Mouse (Mus musculus) limb, embryonic 15.5 days (tissue): ENCODE measurements around the gene Rcsd1. TPM values are rescaled to one million over a fixed set of nuclear protein-coding genes. Genes with fewer than 3 reads are reported as not detected.

Experiments used
- ATAC-seq: fragments of 200-750 bp; cut with Nextera tagmentation; 2 replicates; pipeline ENCODE4 v1.8.0; 2017; ENCODE audit warnings: low read depth, moderate TSS enrichment; ENCODE audit not compliant: insufficient number of reproducible peaks, low FRiP score, low TSS enrichment
- H3K27ac ChIP-seq: fragments of 300-500 bp; sonication (generic); 2 replicates; pipeline ENCODE4 v1.5.1; 2015; ENCODE audit warnings: moderate library complexity, mild to moderate bottlenecking, inconsistent platforms
- H3K27me3 ChIP-seq: fragments of 300-500 bp; sonication (generic); 2 replicates; pipeline ENCODE4 v1.6.1; 2015; ENCODE audit warnings: inconsistent platforms
- H3K36me3 ChIP-seq: fragments of 300-500 bp; sonication (generic); 2 replicates; pipeline ENCODE4 v1.6.1; 2015; ENCODE audit warnings: inconsistent platforms
- H3K4me1 ChIP-seq: fragments of 300-500 bp; sonication (generic); 2 replicates; pipeline ENCODE4 v1.6.1; 2015; ENCODE audit warnings: inconsistent platforms
- H3K4me2 ChIP-seq: fragments of 300-500 bp; sonication (generic); 2 replicates; pipeline ENCODE4 v1.6.1; 2015; ENCODE audit warnings: mild to moderate bottlenecking, inconsistent platforms
- H3K4me3 ChIP-seq: fragments of 300-500 bp; sonication (generic); 2 replicates; pipeline ENCODE4 v1.5.1; 2015; ENCODE audit warnings: mild to moderate bottlenecking, inconsistent platforms
- H3K9ac ChIP-seq: fragments of 300-500 bp; sonication (generic); 2 replicates; pipeline ENCODE4 v1.6.1; 2015; ENCODE audit warnings: inconsistent platforms
- H3K9me3 ChIP-seq: fragments of 300-500 bp; sonication (generic); 2 replicates; pipeline ENCODE4 v1.6.1; 2016; ENCODE audit warnings: inconsistent platforms
- WGBS: fragments of 180-500 bp; shearing (Covaris S2); methylation state at CpG from one replicate; pipeline ENCODE4 v1.1.7; 2015; 5-methylcytosine and 5-hydroxymethylcytosine counted together
- polyA plus RNA-seq: library from polyadenylated mRNA; unstranded; fragments of >200 nt; fragmentation: Nextera tagmentation; extraction: Ambion mirVana; gene quantifications from 2 replicates; pipeline ENCODE4 v1.2.1, GENCODE M21; 2015

Gene Rcsd1
- polyA plus RNA-seq, 1 experiment from 2014 or later = 17.5 TPM

- no peaks in the 10 kb centered on the region for H3K9me3 ChIP-seq
- H3K9ac ChIP-seq = no peak overlapping the region
- no peak overlapping the region for H3K4me2 ChIP-seq
- WGBS = 35% methylated on average over 7 of the region's 7 CpGs
- H3K4me1 ChIP-seq = peaks cover 23% of the 10 kb centered on the region
- no peak overlapping the region for H3K27ac ChIP-seq
- no peaks in the 10 kb centered on the region for H3K27me3 ChIP-seq
- H3K36me3 ChIP-seq = no peaks in the 10 kb centered on the region
- H3K4me3 ChIP-seq = no peak overlapping the region
- no peak for ATAC-seq
Measured at GRCm38 (mm10) chr1:165700376-165700815, 9.2 kb downstream of the Rcsd1 start.

- no peak for ATAC-seq
- Histone ChIP-seq H3K9ac (no peak overlapping the region), H3K4me3 (no peak overlapping the region), H3K4me1 (peaks cover 33% of the 10 kb centered on the region), H3K27ac (no peak overlapping the region), H3K27me3 (no peaks in the 10 kb centered on the region), H3K9me3 (no peaks in the 10 kb centered on the region), H3K4me2 (no peak overlapping the region), H3K36me3 (no peaks in the 10 kb centered on the region)
- 66% methylated on average over 8 of the region's 8 CpGs for WGBS
Measured at GRCm38 (mm10) chr1:165697701-165698100, 11.9 kb downstream of the Rcsd1 start.

GRCm38 (mm10) chr1:165696870-165697269 is 12.7 kb downstream of the Rcsd1 start:
- Histone ChIP-seq H3K4me1 (peaks cover 27% of the 10 kb centered on the region), H3K9ac (no peak overlapping the region), H3K4me2 (no peak overlapping the region), H3K27ac (no peak overlapping the region), H3K9me3 (no peaks in the 10 kb centered on the region), H3K4me3 (no peak overlapping the region), H3K36me3 (no peaks in the 10 kb centered on the region), H3K27me3 (no peaks in the 10 kb centered on the region)
- WGBS = 75% methylated on average over 7 of the region's 7 CpGs
- ATAC-seq = no peak

GRCm38 (mm10) chr1:165696040-165696439 is 13.5 kb downstream of the Rcsd1 start:
- no peak overlapping the region for H3K27ac ChIP-seq
- no peak overlapping the region for H3K4me3 ChIP-seq
- no peak overlapping the region for H3K4me2 ChIP-seq
- H3K9ac ChIP-seq = no peak overlapping the region
- peaks cover 28% of the 10 kb centered on the region for H3K4me1 ChIP-seq
- H3K36me3 ChIP-seq = no peaks in the 10 kb centered on the region
- WGBS = 74% methylated on average over 5 of the region's 5 CpGs
- no peaks in the 10 kb centered on the region for H3K27me3 ChIP-seq
- ATAC-seq = no peak
- H3K9me3 ChIP-seq = no peaks in the 10 kb centered on the region

GRCm38 (mm10) chr1:165695392-165696014 is 14.1 kb downstream of the Rcsd1 start:
- H3K4me2 ChIP-seq = no peak overlapping the region
- no peak for ATAC-seq
- no peak overlapping the region for H3K27ac ChIP-seq
- H3K27me3 ChIP-seq = no peaks in the 10 kb centered on the region
- H3K4me1 ChIP-seq = peaks cover 26% of the 10 kb centered on the region
- no peaks in the 10 kb centered on the region for H3K36me3 ChIP-seq
- no peak overlapping the region for H3K4me3 ChIP-seq
- no peaks in the 10 kb centered on the region for H3K9me3 ChIP-seq
- no peak overlapping the region for H3K9ac ChIP-seq

- Histone ChIP-seq H3K27ac (no peak overlapping the region), H3K27me3 (no peaks in the 10 kb centered on the region), H3K4me1 (peaks cover 22% of the 10 kb centered on the region; the same call in 1 of the 2 replicates), H3K4me3 (no peak overlapping the region), H3K4me2 (no peak overlapping the region), H3K9ac (no peak overlapping the region), H3K9me3 (no peaks in the 10 kb centered on the region), H3K36me3 (no peaks in the 10 kb centered on the region)
- WGBS = 34% methylated on average over 7 of the region's 7 CpGs
- ATAC-seq = no peak
Measured at GRCm38 (mm10) chr1:165693856-165694255, 15.7 kb downstream of the Rcsd1 start.

- Histone ChIP-seq H3K27ac (no peak overlapping the region), H3K4me3 (no peak overlapping the region), H3K9ac (no peak overlapping the region), H3K36me3 (no peaks in the 10 kb centered on the region), H3K4me2 (no peak overlapping the region), H3K27me3 (no peaks in the 10 kb centered on the region), H3K9me3 (no peaks in the 10 kb centered on the region), H3K4me1 (peaks cover 29% of the 10 kb centered on the region; the same call in 1 of the 2 replicates)
- no peak for ATAC-seq
- WGBS = 20% methylated on average over 3 of the region's 3 CpGs
Measured at GRCm38 (mm10) chr1:165691516-165691915, 18.0 kb downstream of the Rcsd1 start.

GRCm38 (mm10) chr1:165689845-165690244 is 19.7 kb downstream of the Rcsd1 start:
- no peaks in the 10 kb centered on the region for H3K36me3 ChIP-seq
- H3K4me1 ChIP-seq = peaks cover 29% of the 10 kb centered on the region; the same call in 1 of the 2 replicates
- no peak overlapping the region for H3K27ac ChIP-seq
- no peak overlapping the region for H3K4me2 ChIP-seq
- H3K27me3 ChIP-seq = no peaks in the 10 kb centered on the region
- H3K9ac ChIP-seq = no peak overlapping the region
- WGBS = 63% methylated on average over 5 of the region's 5 CpGs
- no peak for ATAC-seq
- no peak overlapping the region for H3K4me3 ChIP-seq
- H3K9me3 ChIP-seq = no peaks in the 10 kb centered on the region

- Histone ChIP-seq H3K27me3 (no peaks in the 10 kb centered on the region), H3K27ac (no peak overlapping the region), H3K36me3 (no peaks in the 10 kb centered on the region), H3K9me3 (no peaks in the 10 kb centered on the region), H3K4me3 (no peak overlapping the region), H3K4me1 (peaks cover 16% of the 10 kb centered on the region; the same call in 1 of the 2 replicates), H3K9ac (no peak overlapping the region), H3K4me2 (no peak overlapping the region)
- 88% methylated on average over 2 of the region's 2 CpGs for WGBS
- ATAC-seq = no peak
Measured at GRCm38 (mm10) chr1:165687861-165688260, 21.7 kb downstream of the Rcsd1 start.

GRCm38 (mm10) chr1:165686963-165687362 is 22.6 kb downstream of the Rcsd1 start:
- H3K4me3 ChIP-seq = no peak overlapping the region
- ATAC-seq = no peak
- H3K4me1 ChIP-seq = peaks cover 19% of the 10 kb centered on the region; the same call in 1 of the 2 replicates
- H3K36me3 ChIP-seq = no peaks in the 10 kb centered on the region
- WGBS = 50% methylated on average over 8 of the region's 8 CpGs
- no peaks in the 10 kb centered on the region for H3K9me3 ChIP-seq
- no peak overlapping the region for H3K9ac ChIP-seq
- H3K4me2 ChIP-seq = no peak overlapping the region
- no peaks in the 10 kb centered on the region for H3K27me3 ChIP-seq
- no peak overlapping the region for H3K27ac ChIP-seq

- H3K36me3 ChIP-seq = no peaks in the 10 kb centered on the region
- no peak overlapping the region for H3K4me3 ChIP-seq
- WGBS = 51% methylated on average over 6 of the region's 6 CpGs
- no peak overlapping the region for H3K4me2 ChIP-seq
- peaks cover 15% of the 10 kb centered on the region; the same call in 1 of the 2 replicates for H3K4me1 ChIP-seq
- H3K9ac ChIP-seq = no peak overlapping the region
- no peak overlapping the region for H3K27ac ChIP-seq
- H3K27me3 ChIP-seq = no peaks in the 10 kb centered on the region
- ATAC-seq = no peak
- H3K9me3 ChIP-seq = no peaks in the 10 kb centered on the region
Measured at GRCm38 (mm10) chr1:165686349-165686748, 23.2 kb downstream of the Rcsd1 start.

GRCm38 (mm10) chr1:165684261-165685203 is 25.0 kb downstream of the Rcsd1 start:
- peaks cover 17% of the 10 kb centered on the region; the same call in 1 of the 2 replicates for H3K4me1 ChIP-seq

More at GRCm38 (mm10) chr1:165684261-165685203, 25.0 kb downstream of the Rcsd1 start:
- Histone ChIP-seq H3K9me3 (no peaks in the 10 kb centered on the region), H3K9ac (no peak overlapping the region), H3K27me3 (no peaks in the 10 kb centered on the region), H3K36me3 (no peaks in the 10 kb centered on the region), H3K4me3 (no peak overlapping the region), H3K4me2 (no peak overlapping the region), H3K27ac (no peak overlapping the region)
- 63% methylated on average over 15 of the region's 15 CpGs for WGBS
- no peak for ATAC-seq
